Mouse (Mus musculus) neural tube, embryonic 12.5 days (tissue): ENCODE measurements around the gene Spata4. TPM values are rescaled to one million over a fixed set of nuclear protein-coding genes. Genes with fewer than 3 reads are reported as not detected.
A peak's percentile ranks its signal among the peaks of the same experiment; 100 is the strongest.

ENCODE experiments used
- ATAC-seq: fragments of 200-750 bp; cut with Nextera tagmentation; 2 replicates; pipeline ENCODE4 v1.8.0; 2017; ENCODE audit warnings: low read depth, mild to moderate bottlenecking, moderate TSS enrichment, moderate library complexity; ENCODE audit not compliant: low FRiP score
- H3K27ac ChIP-seq: fragments of 300-500 bp; sonication (generic); 2 replicates; pipeline ENCODE4 v1.5.1; 2016
- H3K27me3 ChIP-seq: fragments of 300-500 bp; sonication (generic); replicated peaks from 2 replicates; pipeline ENCODE4 v1.6.1; 2016; ENCODE audit warnings: mild to moderate bottlenecking
- H3K36me3 ChIP-seq: fragments of 300-500 bp; sonication (generic); 2 replicates; pipeline ENCODE4 v1.6.1; 2016; ENCODE audit warnings: mild to moderate bottlenecking
- H3K4me1 ChIP-seq: fragments of 300-500 bp; sonication (generic); 2 replicates; pipeline ENCODE4 v1.6.1; 2016
- H3K4me2 ChIP-seq: fragments of 300-500 bp; sonication (generic); replicated peaks from 2 replicates; pipeline ENCODE4 v1.6.1; 2016; ENCODE audit warnings: mild to moderate bottlenecking
- H3K4me3 ChIP-seq: fragments of 300-500 bp; sonication (generic); 2 replicates; pipeline ENCODE4 v1.5.1; 2016
- H3K9ac ChIP-seq: fragments of 300-500 bp; sonication (generic); 2 replicates; pipeline ENCODE4 v1.6.1; 2016; ENCODE audit warnings: mild to moderate bottlenecking
- H3K9me3 ChIP-seq: fragments of 300-500 bp; sonication (generic); 2 replicates; pipeline ENCODE4 v1.6.1; 2016; ENCODE audit warnings: mild to moderate bottlenecking
- WGBS: fragments of 180-500 bp; shearing (Covaris S2); methylation state at CpG from one replicate; pipeline ENCODE4 v1.1.7; 2016; 5-methylcytosine and 5-hydroxymethylcytosine counted together
- polyA plus RNA-seq: library from polyadenylated mRNA; unstranded; fragments of >200 nt; fragmentation: Nextera tagmentation; extraction: Ambion mirVana; gene quantifications from 2 replicates; pipeline ENCODE4 v1.2.1, GENCODE M21; 2016

Gene Spata4
- not detected in 2 replicates for polyA plus RNA-seq

GRCm38 (mm10) chr8:54600671-54601251 lies at the start of gene Spata4:
Gene Spata4, plus strand, starts transcription at chr8:54600781.
- Histone ChIP-seq H3K4me3 (peak within 1 kb of the TSS; percentile 27), H3K4me1 (peaks cover 6% of the 10 kb centered on the region), H3K27me3 (no peaks in the 10 kb centered on the region), H3K9ac (peak within 1 kb of the TSS; percentile 35; the same call in 1 of the 2 replicates), H3K27ac (no peak within 1 kb of the TSS), H3K9me3 (no peaks in the 10 kb centered on the region), H3K4me2 (peak within 1 kb of the TSS; percentile 73), H3K36me3 (no peaks in the 10 kb centered on the region)
- ATAC-seq, result peak; percentile 96
- WGBS, result 6% methylated on average over 21 of the region's 21 CpGs

- Histone ChIP-seq H3K4me1 (no peaks in the 10 kb centered on the region), H3K36me3 (no peaks in the 10 kb centered on the region), H3K27me3 (no peaks in the 10 kb centered on the region), H3K27ac (no peak overlapping the region), H3K4me3 (no peak overlapping the region), H3K9me3 (no peaks in the 10 kb centered on the region), H3K4me2 (no peak overlapping the region), H3K9ac (no peak overlapping the region)
- no peak for ATAC-seq
- 80% methylated on average over 2 of the region's 2 CpGs for WGBS
Measured at GRCm38 (mm10) chr8:54554921-54555320, 45.7 kb upstream of the Spata4 start.

DNA sequence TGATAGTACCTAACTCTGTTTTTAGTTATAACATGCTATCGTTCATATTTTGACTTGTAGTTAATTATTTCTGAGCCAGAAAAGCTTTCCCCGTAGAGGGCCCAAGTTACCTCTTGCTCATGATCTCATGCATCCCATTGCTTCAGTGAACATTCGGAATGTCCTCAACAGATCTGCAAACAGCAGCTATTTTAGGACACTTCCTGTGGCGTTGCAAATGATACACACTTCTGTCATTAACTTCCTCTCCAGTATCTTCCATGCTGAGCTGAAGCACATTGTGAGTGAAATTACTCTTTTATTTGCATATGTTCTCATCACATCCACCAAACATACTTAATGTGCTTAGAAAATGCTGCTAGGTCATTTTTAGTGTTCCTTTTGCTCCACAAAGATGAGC lies 38.4 kb upstream of the Spata4 start:
- Histone ChIP-seq H3K4me3 (no peak overlapping the region), H3K4me2 (no peak overlapping the region), H3K4me1 (no peaks in the 10 kb centered on the region), H3K27me3 (no peaks in the 10 kb centered on the region), H3K36me3 (no peaks in the 10 kb centered on the region), H3K9ac (no peak overlapping the region), H3K27ac (no peak overlapping the region), H3K9me3 (no peaks in the 10 kb centered on the region)
- 86% methylated on average over 4 of the region's 4 CpGs for WGBS
- ATAC-seq, result no peak

- H3K9me3 ChIP-seq, result no peaks in the 10 kb centered on the region
- ATAC-seq, result no peak
- no peak overlapping the region for H3K27ac ChIP-seq
- no peak overlapping the region for H3K4me2 ChIP-seq
- H3K4me3 ChIP-seq, result no peak overlapping the region
- H3K4me1 ChIP-seq, result no peaks in the 10 kb centered on the region
- 93% methylated on average over 1 of the region's 1 CpGs for WGBS
- no peaks in the 10 kb centered on the region for H3K36me3 ChIP-seq
- no peak overlapping the region for H3K9ac ChIP-seq
- no peaks in the 10 kb centered on the region for H3K27me3 ChIP-seq
Measured at GRCm38 (mm10) chr8:54565181-54565580, 35.4 kb upstream of the Spata4 start.

- no peaks in the 10 kb centered on the region for H3K4me1 ChIP-seq
- no peaks in the 10 kb centered on the region for H3K27me3 ChIP-seq
- H3K4me2 ChIP-seq, result no peak overlapping the region
- no peak overlapping the region for H3K27ac ChIP-seq
- no peak overlapping the region for H3K4me3 ChIP-seq
- H3K9ac ChIP-seq, result no peak overlapping the region
- no peaks in the 10 kb centered on the region for H3K36me3 ChIP-seq
- ATAC-seq, result no peak
- no peaks in the 10 kb centered on the region for H3K9me3 ChIP-seq
- 88% methylated on average over 7 of the region's 7 CpGs for WGBS
Measured at GRCm38 (mm10) chr8:54565603-54566260, 34.8 kb upstream of the Spata4 start.

DNA sequence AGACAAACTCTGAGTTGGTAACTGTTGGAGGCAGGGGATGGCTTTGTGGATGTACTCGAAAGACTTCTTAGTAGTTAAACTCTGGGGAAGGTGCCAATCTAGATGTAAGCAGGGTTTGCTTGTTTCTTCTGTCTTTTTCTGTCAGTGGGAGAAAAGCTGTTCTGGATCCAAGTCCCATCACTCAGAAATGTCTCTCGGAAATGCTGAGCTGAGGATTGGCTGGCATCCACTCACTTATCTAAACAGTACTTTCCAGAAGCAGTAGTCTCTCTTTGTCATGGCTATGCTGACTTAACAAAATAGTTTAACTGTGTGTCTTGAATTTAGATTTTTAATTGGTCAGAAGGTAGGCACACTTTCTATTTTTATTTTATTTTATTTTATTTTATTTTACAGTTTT lies 33.4 kb upstream of the Spata4 start:
- WGBS, result 80% methylated on average over 2 of the region's 2 CpGs
- Histone ChIP-seq H3K9me3 (no peaks in the 10 kb centered on the region), H3K27ac (no peak overlapping the region), H3K27me3 (no peaks in the 10 kb centered on the region), H3K36me3 (no peaks in the 10 kb centered on the region), H3K9ac (no peak overlapping the region), H3K4me3 (no peak overlapping the region), H3K4me1 (no peaks in the 10 kb centered on the region), H3K4me2 (no peak overlapping the region)
- no peak for ATAC-seq

DNA sequence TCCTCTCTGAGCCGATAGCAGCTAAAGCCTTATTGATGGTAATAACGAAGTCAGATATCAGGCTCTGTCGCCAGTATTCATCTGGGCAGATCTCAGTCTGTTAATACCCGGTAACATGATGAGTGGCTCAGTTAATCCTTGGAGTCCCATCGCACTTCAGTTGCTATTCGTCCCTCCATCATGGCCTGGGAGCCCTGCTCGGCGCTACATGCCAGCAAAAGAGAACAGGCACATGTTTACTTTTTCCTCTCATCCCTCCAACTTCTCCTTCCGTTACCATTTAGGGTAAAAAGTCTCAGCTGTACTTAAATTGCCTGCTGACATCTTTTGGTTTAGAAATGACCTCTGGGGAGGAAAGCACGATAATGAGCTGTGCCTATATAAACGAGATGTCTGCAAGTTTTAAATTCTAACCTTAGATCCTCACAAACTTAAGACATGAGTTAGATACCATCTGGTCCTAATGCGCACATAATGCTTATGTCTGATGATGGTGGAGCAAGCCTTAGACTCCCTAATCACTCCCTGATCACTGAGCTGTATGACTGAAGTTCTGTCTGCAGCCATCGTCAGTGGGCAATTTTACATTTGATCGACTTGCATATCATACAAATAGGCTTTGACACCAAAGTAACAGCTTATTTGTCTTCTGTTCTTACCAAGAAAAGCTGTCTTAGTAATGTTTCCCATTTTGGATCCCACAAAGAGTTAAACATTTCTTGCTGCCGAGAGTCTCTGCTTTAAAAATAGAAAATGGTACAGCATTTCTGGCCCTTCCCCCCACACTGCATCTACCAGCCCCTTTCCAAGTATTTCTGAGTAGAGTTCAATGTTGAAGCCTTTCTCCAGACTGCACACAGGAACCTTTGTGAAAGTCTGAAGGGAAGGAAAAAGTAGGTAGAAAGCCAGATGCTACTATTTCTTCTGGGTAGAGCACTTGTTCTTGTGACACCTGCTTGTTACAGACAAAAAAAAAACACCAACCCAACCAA lies 29.7 kb upstream of the Spata4 start:
- H3K4me3 ChIP-seq, result no peak overlapping the region
- no peaks in the 10 kb centered on the region for H3K36me3 ChIP-seq
- 86% methylated on average over 15 of the region's 15 CpGs for WGBS
- no peaks in the 10 kb centered on the region for H3K9me3 ChIP-seq
- H3K4me2 ChIP-seq, result no peak overlapping the region
- no peaks in the 10 kb centered on the region for H3K4me1 ChIP-seq
- no peak overlapping the region for H3K27ac ChIP-seq
- ATAC-seq, result no peak
- H3K9ac ChIP-seq, result no peak overlapping the region
- H3K27me3 ChIP-seq, result no peaks in the 10 kb centered on the region

- H3K4me3 ChIP-seq, result no peak overlapping the region
- H3K9ac ChIP-seq, result no peak overlapping the region
- no peak overlapping the region for H3K4me2 ChIP-seq
- WGBS, result 82% methylated on average over 3 of the region's 3 CpGs
- no peaks in the 10 kb centered on the region for H3K4me1 ChIP-seq
- H3K27me3 ChIP-seq, result no peaks in the 10 kb centered on the region
- no peak overlapping the region for H3K27ac ChIP-seq
- no peaks in the 10 kb centered on the region for H3K36me3 ChIP-seq
- no peak for ATAC-seq
- H3K9me3 ChIP-seq, result no peaks in the 10 kb centered on the region
Measured at GRCm38 (mm10) chr8:54581436-54581835, 19.1 kb upstream of the Spata4 start.

GRCm38 (mm10) chr8:54582886-54583285 lies 17.7 kb upstream of the Spata4 start:
- no peaks in the 10 kb centered on the region for H3K27me3 ChIP-seq
- 54% methylated on average over 1 of the region's 1 CpGs for WGBS
- no peak overlapping the region for H3K4me2 ChIP-seq
- no peak overlapping the region for H3K4me3 ChIP-seq
- no peak overlapping the region for H3K27ac ChIP-seq
- no peaks in the 10 kb centered on the region for H3K9me3 ChIP-seq
- ATAC-seq, result no peak
- no peaks in the 10 kb centered on the region for H3K4me1 ChIP-seq
- no peaks in the 10 kb centered on the region for H3K36me3 ChIP-seq
- H3K9ac ChIP-seq, result no peak overlapping the region

DNA sequence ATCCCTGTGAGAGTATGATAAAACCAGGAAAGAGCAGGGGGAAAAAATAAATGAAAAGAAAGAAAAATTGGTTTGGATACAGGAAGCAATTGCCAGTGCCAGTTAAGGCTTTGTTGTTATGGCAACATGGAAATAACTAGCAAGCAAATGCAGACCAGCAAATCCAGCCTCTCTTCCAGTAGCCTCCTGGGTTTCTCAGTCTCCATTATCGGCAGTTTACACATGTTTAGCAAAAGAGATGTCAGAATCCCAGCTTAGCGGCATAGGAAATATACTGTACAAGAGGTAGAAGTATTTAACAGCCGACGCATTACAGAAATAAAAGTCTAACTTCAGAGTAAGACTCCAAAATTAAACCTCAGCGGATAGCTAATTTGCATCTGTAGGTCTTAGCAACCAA lies 5.9 kb upstream of the Spata4 start:
- no peaks in the 10 kb centered on the region for H3K4me1 ChIP-seq
- no peak overlapping the region for H3K9ac ChIP-seq
- H3K9me3 ChIP-seq, result no peaks in the 10 kb centered on the region
- ATAC-seq, result no peak
- no peak overlapping the region for H3K4me3 ChIP-seq
- no peak overlapping the region for H3K27ac ChIP-seq
- H3K27me3 ChIP-seq, result no peaks in the 10 kb centered on the region
- WGBS, result 92% methylated on average over 5 of the region's 5 CpGs
- H3K4me2 ChIP-seq, result no peak overlapping the region
- H3K36me3 ChIP-seq, result no peaks in the 10 kb centered on the region

- H3K27ac ChIP-seq, result no peak overlapping the region
- no peaks in the 10 kb centered on the region for H3K9me3 ChIP-seq
- no peaks in the 10 kb centered on the region for H3K36me3 ChIP-seq
- H3K4me3 ChIP-seq, result no peak overlapping the region
- H3K4me1 ChIP-seq, result peaks cover 6% of the 10 kb centered on the region
- no peaks in the 10 kb centered on the region for H3K27me3 ChIP-seq
- no peak overlapping the region for H3K9ac ChIP-seq
- H3K4me2 ChIP-seq, result no peak overlapping the region
- no peak for ATAC-seq
- 56% methylated on average over 2 of the region's 2 CpGs for WGBS
Measured at GRCm38 (mm10) chr8:54596051-54596450, 4.5 kb upstream of the Spata4 start.

DNA sequence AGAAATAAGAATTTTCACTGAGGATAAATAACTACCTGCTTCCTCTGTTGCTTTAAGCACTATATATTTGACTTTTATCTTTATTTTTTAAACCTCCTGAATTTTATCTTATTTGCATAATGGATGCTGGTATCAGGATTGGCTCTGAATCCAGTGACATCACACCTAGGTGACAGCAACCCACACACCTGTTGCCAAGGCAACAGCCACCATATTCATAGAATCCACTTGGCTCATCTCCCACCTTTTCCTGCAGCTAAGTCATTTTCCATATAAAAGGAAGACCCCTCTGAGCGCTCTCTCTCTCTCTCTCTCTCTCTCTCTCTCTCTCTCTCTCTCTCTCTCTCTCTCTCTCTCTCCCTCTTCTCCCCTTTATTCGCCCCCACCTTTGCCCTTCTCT lies 3.6 kb upstream of the Spata4 start:
- Histone ChIP-seq H3K27ac (no peak overlapping the region), H3K9ac (no peak overlapping the region), H3K4me3 (no peak overlapping the region), H3K27me3 (no peaks in the 10 kb centered on the region), H3K4me2 (no peak overlapping the region), H3K4me1 (peaks cover 6% of the 10 kb centered on the region), H3K36me3 (no peaks in the 10 kb centered on the region), H3K9me3 (no peaks in the 10 kb centered on the region)
- WGBS, result 71% methylated on average over 2 of the region's 2 CpGs
- no peak for ATAC-seq
